Mouse (Mus musculus) left cerebral cortex, postnatal 25 days (tissue): ENCODE measurements at regions not wholly inside any gene's neighbourhood (a gene's known extent, or its start where the extent isn't known, plus 50 kb on each side); places are given as distances from the start of the nearest gene placed in this dataset.
"Not testable (repeated sequence)": the region's sequence is repeated elsewhere in the genome, so short reads cannot be mapped to it uniquely, and the experiment has no call there.

Experiments
- DNase-seq, 2 experiments: peaks; one replicate each; pipeline ENCODE4 v3.0.0; 2022; ENCODE audit warnings: low spot score in 2 of 2, mixed read lengths in 1 of 2
- intact Hi-C: fragments of 180-260 bp; cut with DNase I; formaldehyde crosslinking; loops from one replicate; pipeline ENCODE4 v1.15.1; 2025

DNA sequence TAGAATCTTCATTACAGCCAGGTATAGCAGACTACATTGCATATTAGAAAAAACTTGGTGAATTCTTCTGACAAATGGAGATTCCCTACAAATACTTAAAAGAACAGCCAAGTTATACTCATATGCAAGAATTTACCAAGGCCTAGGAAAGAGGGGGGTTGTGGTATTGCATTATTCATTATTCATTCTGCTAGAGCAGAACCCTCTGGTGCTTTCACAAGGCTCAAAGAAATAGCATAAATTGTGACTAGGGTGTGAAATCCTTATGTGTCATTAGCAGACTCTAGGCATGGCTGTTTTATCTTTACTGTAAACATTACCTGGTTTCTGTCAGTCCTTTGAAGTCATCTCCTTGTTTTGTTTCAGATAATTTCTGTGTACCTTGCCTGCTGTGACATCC lies 835.8 kb downstream of the Crisp4 start:
- peak in 1 of 2 experiments; percentile 19 for DNase-seq
- intact Hi-C loops = not testable (repeated sequence)
